Mouse (Mus musculus) liver, embryonic 14.5 days (tissue): ENCODE measurements around the gene Slc6a8. TPM values are rescaled to one million over a fixed set of nuclear protein-coding genes. Genes with fewer than 3 reads are reported as not detected.
A peak's percentile ranks its signal among the peaks of the same experiment; 100 is the strongest.

Experiments
- ATAC-seq: fragments of 200-750 bp; cut with Nextera tagmentation; 2 replicates; pipeline ENCODE4 v1.8.0; 2017; ENCODE audit warnings: moderate number of reproducible peaks, mild to moderate bottlenecking, moderate library complexity; ENCODE audit not compliant: insufficient read depth
- DNase-seq, 3 experiments: peaks; one replicate each; pipeline ENCODE4 v3.0.0-alpha.2; 2012 to 2013; ENCODE audit warnings: low read depth in 3 of 3, low spot score in 3 of 3
- H3K27ac ChIP-seq: fragments of 300-500 bp; sonication (generic); 2 replicates; pipeline ENCODE4 v1.5.1; 2014; ENCODE audit warnings: moderate library complexity, mild to moderate bottlenecking, control low read depth, inconsistent platforms
- H3K27me3 ChIP-seq: fragments of 300-500 bp; sonication (generic); 2 replicates; pipeline ENCODE4 v1.6.1; 2014; ENCODE audit warnings: mild to moderate bottlenecking, low read length, moderate library complexity; ENCODE audit not compliant: control insufficient read depth, insufficient read depth
- H3K36me3 ChIP-seq: fragments of 300-500 bp; sonication (generic); replicated peaks from 2 replicates; pipeline ENCODE4 v1.6.1; 2014; ENCODE audit warnings: low read depth; ENCODE audit not compliant: control insufficient read depth, insufficient read depth
- H3K4me1 ChIP-seq, 2 experiments: fragments of 200-500 bp in 1 of 2; fragments of 300-500 bp in 1 of 2; sonication (generic) in 1 of 2; replicated peaks; 2 replicates each; pipeline ENCODE4 v1.6.1; 2012 to 2014; ENCODE audit warnings: antibody characterized with exemption in 1 of 2, inconsistent platforms in 1 of 2, low read length in 1 of 2; ENCODE audit not compliant: control insufficient read depth in 2 of 2, insufficient read depth in 2 of 2
- H3K4me2 ChIP-seq: fragments of 300-500 bp; sonication (generic); 2 replicates; pipeline ENCODE4 v1.6.1; 2014; ENCODE audit warnings: low read depth, mild to moderate bottlenecking, control low read depth, moderate library complexity
- H3K4me3 ChIP-seq, 2 experiments: fragments of 200-500 bp in 1 of 2; fragments of 300-500 bp in 1 of 2; sonication (generic) in 1 of 2; 2 replicates each; pipeline ENCODE4 v1.5.1; 2012 to 2014; ENCODE audit warnings: low read depth in 2 of 2, low read length in 2 of 2, mild to moderate bottlenecking in 2 of 2, control low read depth in 1 of 2, inconsistent platforms in 1 of 2, moderate library complexity in 1 of 2; ENCODE audit not compliant: insufficient read depth in 1 of 2
- H3K9ac ChIP-seq: fragments of 300-500 bp; sonication (generic); replicated peaks from 2 replicates; pipeline ENCODE4 v1.6.1; 2014; ENCODE audit warnings: mild to moderate bottlenecking, control low read depth, moderate library complexity
- H3K9me3 ChIP-seq: fragments of 300-500 bp; sonication (generic); 2 replicates; pipeline ENCODE4 v1.6.1; 2016; ENCODE audit warnings: low read length, mixed read lengths; ENCODE audit not compliant: control insufficient read depth
- CTCF ChIP-seq: IDR thresholded peaks from 2 replicates; pipeline ENCODE4 v1.5.1; 2016; ENCODE audit warnings: antibody characterized with exemption, low read depth, control low read depth
- EP300 ChIP-seq: IDR thresholded peaks from 2 replicates; pipeline ENCODE4 v1.6.1; 2016; ENCODE audit warnings: antibody characterized with exemption, low read depth
- WGBS: fragments of 180-500 bp; shearing (Covaris S2); extraction: QIAGEN DNeasy Blood & Tissue Kit; methylation state at CpG from one replicate; pipeline ENCODE4 v1.1.7; 2014; ENCODE audit not compliant: insufficient replicate concordance; 5-methylcytosine and 5-hydroxymethylcytosine counted together
- polyA plus RNA-seq, 2 experiments: library from polyadenylated mRNA; depleted of rRNA in 1 of 2; stranded (reverse) in 1 of 2; unstranded in 1 of 2; fragments of >200 nt; fragmentation: Nextera tagmentation in 1 of 2; extraction: Ambion mirVana in 1 of 2; gene quantifications; 2 replicates each; pipeline versions ENCODE4 v1.2.1 to v1.2.3; 2012 to 2014

Gene Slc6a8
- polyA plus RNA-seq, 2 experiments: 0.29 to 1.7 TPM

DNA sequence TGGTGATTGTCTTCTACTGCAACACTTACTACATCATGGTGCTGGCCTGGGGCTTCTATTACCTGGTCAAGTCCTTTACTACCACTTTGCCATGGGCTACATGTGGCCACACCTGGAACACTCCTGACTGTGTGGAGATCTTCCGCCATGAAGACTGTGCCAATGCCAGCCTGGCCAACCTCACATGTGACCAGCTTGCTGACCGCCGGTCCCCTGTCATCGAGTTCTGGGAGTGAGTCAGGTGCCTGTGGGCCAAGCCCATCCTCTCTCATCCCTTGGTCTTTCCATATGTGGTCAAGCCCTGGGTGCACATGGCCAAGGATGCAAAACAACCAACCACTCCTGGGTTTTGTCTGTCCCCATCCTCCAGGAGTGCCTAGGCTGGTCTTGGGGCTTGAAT, 3.7 kb downstream of the Slc6a8 start:
- H3K27me3 ChIP-seq: peaks cover 22% of the 10 kb centered on the region
- 73% methylated on average over 4 of the region's 4 CpGs for WGBS
- no peak for TF ChIP-seq EP300
- no peak for TF ChIP-seq CTCF

DNA sequence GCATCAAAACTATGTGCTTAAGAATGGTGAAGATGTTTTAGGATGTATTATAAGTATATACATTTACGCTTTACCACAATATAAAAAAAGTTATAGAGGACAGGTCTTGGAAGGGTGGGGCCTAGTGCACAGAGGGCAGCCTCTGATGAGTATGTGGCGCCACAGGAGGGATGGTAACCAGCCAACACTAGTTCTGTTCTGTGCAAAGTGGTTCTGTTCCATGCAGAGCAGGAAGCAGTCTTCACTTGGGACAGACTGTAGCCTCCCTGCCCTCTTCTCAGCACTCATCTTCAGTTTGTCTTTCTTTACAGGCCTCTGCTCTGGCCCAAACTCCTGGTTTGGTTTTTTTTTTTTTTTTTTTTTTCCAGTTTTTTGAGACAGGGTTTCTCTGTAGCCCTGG, 11.2 kb downstream of the Slc6a8 start:
- no peaks in the 10 kb centered on the region for H3K4me1 ChIP-seq
- 57% methylated on average over 2 of the region's 2 CpGs for WGBS
- no peak for ATAC-seq
- H3K4me3 ChIP-seq: no peak overlapping the region
- 0 out of 2 replicates have a peak, but pooled peaks cover under 1% of the 10 kb centered on the region for H3K36me3 ChIP-seq
- no peak overlapping the region for H3K9ac ChIP-seq
- TF ChIP-seq CTCF (no peak), EP300 (no peak)
- no peak for DNase-seq
- H3K27ac ChIP-seq: no peak overlapping the region
- no peaks in the 10 kb centered on the region for H3K27me3 ChIP-seq
- H3K9me3 ChIP-seq: no peaks in the 10 kb centered on the region
- no peak overlapping the region for H3K4me2 ChIP-seq

More for the DNA sequence above, 3.7 kb downstream of the Slc6a8 start:
- Histone ChIP-seq H3K4me1 (no peaks in the 10 kb centered on the region; a peak in 1 of 4 replicates), H3K36me3 (no peaks in the 10 kb centered on the region), H3K9ac (no peak overlapping the region), H3K9me3 (no peaks in the 10 kb centered on the region), H3K4me2 (no peak overlapping the region), H3K27ac (no peak overlapping the region), H3K4me3 (no peak overlapping the region)
- DNase-seq (no peak), ATAC-seq (no peak)

DNA sequence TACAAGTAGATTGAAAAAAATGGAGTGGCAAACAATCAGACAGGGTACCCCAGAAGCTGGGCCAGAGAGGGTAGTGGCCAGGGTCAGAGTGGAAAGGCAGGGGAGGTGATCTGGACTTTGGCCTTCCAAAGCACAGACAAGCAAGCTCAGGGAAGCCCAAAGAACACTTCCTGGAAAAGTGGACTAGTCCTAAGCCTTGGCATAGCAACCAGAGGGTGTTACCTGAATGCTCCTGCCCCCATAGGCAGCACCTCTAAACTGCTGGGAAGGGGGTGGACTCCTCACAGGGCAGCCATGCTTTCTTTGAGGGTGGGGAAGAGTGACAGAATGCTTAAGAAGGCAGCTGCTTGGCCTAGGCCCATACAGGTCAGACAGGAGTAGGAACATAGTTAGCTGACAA, 12.0 kb downstream of the Slc6a8 start:
- ATAC-seq (no peak), DNase-seq (no peak)
- Histone ChIP-seq H3K4me3 (no peak overlapping the region), H3K4me1 (no peaks in the 10 kb centered on the region), H3K36me3 (0 out of 2 replicates have a peak, but pooled peaks cover 2% of the 10 kb centered on the region), H3K9me3 (no peaks in the 10 kb centered on the region), H3K27ac (no peak overlapping the region), H3K27me3 (no peaks in the 10 kb centered on the region), H3K9ac (no peak overlapping the region), H3K4me2 (no peak overlapping the region)
- TF ChIP-seq CTCF (no peak), EP300 (no peak)

DNA sequence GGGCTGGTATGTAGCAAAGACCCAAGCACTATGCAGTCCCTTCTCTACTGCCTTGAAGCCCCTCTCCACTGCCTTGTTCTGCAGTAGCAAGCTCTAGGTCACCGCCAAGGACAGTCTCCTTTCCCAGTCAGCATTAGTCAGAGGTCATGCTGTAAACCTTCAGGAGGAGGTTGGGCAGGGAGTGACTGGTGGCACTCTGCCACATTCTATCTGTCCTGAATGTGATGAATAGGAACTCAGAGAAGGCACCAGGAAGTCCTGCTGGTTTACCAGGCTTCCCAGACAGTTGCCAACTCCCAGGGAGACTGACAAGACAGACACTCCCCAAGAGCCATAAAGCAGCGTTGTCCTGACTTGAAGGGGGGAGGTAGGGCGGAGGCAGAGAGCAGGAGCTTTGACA, 12.7 kb downstream of the Slc6a8 start:
- no peak for DNase-seq

DNA sequence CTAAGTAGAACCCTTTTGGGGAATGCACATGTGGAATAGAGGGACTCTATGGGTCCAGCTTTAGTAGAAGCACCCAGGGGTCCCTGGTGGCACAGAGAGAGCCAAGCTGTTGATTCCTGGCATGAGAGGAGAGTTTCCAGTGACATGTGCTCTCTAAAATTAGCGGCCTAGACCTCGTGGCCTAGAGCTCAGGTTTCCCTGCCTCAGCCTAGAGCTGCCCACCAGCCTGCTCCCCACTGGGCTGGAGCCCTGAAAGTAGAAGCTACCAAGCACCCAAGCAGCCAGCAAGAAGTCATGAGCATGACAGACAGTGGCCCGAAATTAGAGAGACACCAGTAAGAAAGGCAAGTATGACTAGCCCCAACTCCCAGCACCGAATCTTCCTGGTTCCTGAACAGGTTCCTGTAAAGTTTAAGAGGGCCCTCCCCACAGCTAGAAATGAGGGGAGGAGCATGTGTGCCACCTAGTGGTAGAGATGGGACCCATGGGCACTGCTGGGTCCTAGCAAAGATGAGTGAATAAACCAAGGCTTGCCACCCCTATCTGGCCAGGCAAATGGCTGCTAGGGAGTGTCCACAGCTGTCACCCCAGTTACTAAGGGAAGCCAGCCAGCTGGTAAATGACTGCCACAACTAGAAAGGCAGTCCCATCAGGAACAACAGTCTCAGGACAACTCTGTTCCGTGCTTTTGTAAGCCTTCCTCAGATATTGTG, 18.1 kb downstream of the Slc6a8 start:
- H3K4me2 ChIP-seq: no peak overlapping the region
- H3K9me3 ChIP-seq: no peaks in the 10 kb centered on the region
- H3K4me1 ChIP-seq: no peaks in the 10 kb centered on the region
- 54% methylated on average over 5 of the region's 5 CpGs for WGBS
- H3K27ac ChIP-seq: no peak overlapping the region
- ATAC-seq (no peak), DNase-seq (no peak)
- no peak for TF ChIP-seq EP300
- TF ChIP-seq CTCF: peak; percentile 75
- H3K4me3 ChIP-seq: no peak overlapping the region
- no peak overlapping the region for H3K9ac ChIP-seq
- H3K36me3 ChIP-seq: 0 out of 2 replicates have a peak, but pooled peaks cover 2% of the 10 kb centered on the region
- H3K27me3 ChIP-seq: no peaks in the 10 kb centered on the region

More for the DNA sequence above, 12.7 kb downstream of the Slc6a8 start:
- Histone ChIP-seq H3K4me3 (no peak overlapping the region), H3K27me3 (no peaks in the 10 kb centered on the region), H3K4me2 (no peak overlapping the region), H3K27ac (no peak overlapping the region), H3K36me3 (0 out of 2 replicates have a peak, but pooled peaks cover 2% of the 10 kb centered on the region), H3K4me1 (no peaks in the 10 kb centered on the region), H3K9ac (no peak overlapping the region), H3K9me3 (no peaks in the 10 kb centered on the region)
- no peak for ATAC-seq
- TF ChIP-seq CTCF (no peak), EP300 (no peak)
- 71% methylated on average over 3 of the region's 3 CpGs for WGBS
